Mouse (Mus musculus) layer of hippocampus, adult 11-12 months (tissue): Measurements from ENCODE around the gene Tmem163.
A peak's percentile ranks its signal among the peaks of the same experiment; 100 is the strongest.

Source experiments
- DNase-seq: peaks from one replicate; pipeline ENCODE4 v3.0.0; 2022; ENCODE audit warnings: low spot score

Gene Tmem163

GRCm38 (mm10) chr1:127651564-127651963 is 27.8 kb downstream of the Tmem163 start:
- no peak for DNase-seq

GRCm38 (mm10) chr1:127642976-127643769 is 36.2 kb downstream of the Tmem163 start:
- no peak for DNase-seq

DNA sequence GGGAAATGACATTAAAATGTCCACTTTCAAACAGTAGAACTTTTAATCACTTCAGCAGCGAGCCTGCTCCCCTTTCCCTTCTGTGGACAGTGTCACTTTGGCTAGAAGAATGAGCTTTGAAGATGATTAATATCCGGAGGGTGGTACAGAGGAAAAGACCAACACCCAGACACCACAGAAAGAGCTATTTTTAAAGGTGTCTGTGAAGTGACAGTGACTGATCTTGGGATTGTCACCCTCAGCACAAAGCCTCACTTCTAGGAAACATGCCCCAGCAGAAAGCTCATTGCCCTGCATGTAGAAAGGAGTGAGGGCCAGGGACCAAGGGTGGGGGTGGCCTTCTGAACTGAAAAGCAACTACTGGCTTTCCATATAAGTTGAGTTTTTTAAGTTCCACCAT is 41.4 kb downstream of the Tmem163 start:
- DNase-seq, result no peak

DNA sequence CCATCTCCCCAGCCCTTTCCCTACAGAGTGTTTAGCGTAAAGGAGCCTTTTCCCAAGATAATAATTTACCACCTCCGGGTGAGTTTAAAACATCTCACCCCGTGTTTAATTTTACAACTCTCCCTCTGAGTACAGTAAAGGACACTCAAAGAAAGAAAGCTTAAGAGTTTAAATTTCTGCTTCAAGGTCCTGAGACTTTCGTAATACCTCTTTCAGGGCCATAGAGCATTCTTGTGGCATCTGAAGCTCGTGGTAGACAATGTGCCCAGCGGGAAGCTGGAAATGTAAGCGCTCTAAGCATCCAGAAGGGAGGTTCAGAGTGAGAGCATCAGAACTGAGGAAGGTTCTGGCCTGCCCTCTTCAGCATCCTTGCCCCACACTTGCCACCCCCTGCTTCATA is 52.2 kb downstream of the Tmem163 start:
- DNase-seq, result no peak

GRCm38 (mm10) chr1:127625577-127626362 is 53.6 kb downstream of the Tmem163 start:
- DNase-seq, result peak; percentile 19

DNA sequence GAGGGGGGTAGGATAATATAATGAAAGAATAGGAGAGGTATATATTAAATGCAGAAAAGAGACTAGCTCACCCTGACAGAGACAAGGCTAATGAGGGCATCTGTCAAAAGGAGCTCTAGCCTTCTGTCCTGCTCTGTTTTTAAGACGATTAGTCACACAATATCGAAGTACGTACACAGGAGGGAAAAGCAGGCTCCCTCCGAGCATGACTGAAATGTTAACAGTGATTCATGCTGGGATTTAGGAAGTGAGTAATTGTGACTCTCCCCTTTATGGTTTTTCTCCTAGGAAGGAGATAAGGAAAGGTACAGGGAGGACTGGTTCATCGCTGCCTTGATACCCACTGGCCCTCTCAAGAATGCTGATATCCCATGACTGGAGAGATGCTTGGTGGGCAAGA is 57.0 kb downstream of the Tmem163 start:
- no peak for DNase-seq

GRCm38 (mm10) chr1:127619036-127619435 is 60.3 kb downstream of the Tmem163 start:
- DNase-seq, result no peak

- DNase-seq, result no peak
These were observed 69.0 kb downstream of the Tmem163 start for GRCm38 (mm10) chr1:127610378-127610777.

DNA sequence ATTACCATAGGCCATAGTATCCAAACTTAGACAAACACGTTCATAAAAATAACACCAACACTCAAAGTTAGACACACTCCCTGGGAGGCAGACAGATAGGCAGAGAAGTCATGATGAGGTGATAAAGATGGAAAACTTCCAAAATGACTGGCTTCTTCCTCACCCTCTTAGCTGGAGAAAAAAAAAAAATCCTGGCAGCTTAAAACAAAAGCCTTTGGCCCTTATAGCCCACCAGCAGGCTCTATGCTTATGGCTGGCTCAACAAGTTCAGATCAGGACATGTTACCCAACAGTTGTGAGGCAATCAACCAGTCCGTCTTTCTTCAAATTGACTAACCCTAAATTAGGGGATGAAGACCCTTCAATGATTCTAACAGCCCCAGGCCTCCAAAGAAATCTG is 69.5 kb downstream of the Tmem163 start:
- no peak for DNase-seq

- no peak for DNase-seq
These were observed 71.0 kb downstream of the Tmem163 start for GRCm38 (mm10) chr1:127608326-127608725.

DNA sequence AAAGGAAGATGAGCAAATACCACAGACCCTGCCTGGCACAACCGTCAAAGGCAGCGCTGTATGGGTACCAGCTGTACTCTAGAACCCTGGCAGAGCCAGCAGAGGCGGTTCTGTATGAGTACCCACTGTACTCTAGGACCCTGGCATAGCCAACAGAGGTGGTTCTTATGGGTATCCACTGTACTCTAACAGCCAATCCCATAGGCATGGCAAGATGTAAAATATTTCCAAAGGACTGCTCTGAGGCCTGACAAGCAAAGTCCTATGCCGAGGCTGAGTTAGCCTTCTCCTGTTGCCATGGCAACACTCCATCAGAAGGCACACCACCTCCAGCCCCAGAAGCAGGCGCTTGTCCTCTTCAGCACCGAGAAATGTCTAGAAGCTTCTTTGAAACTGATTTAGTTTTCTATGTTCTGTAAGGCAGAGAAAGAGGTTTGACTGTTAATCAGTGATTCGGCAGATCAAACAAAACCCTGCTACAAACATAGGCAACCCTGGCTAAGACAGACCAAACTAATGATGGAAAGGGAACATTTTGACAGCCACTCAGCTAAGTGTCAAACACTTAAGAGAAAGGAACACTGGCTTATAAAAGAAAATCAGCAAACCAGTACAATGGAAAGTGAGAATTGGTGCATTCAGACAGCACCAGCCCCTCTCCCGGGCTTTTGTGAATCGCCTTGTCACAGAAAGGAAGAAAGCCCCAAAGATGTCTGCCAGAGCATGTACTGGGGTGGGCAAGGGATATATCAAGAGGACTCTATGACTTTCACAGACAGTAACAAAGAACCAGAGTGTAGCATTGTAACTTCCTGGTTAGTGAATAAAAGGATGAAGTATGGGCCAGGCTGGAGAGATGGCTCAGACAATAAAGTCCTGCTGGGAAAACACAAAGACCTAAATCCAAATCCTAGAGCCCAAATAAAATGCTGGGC is 75.4 kb downstream of the Tmem163 start:
- DNase-seq, result no peak

- DNase-seq, result no peak
These were observed 83.2 kb downstream of the Tmem163 start for GRCm38 (mm10) chr1:127596143-127596542.

DNA sequence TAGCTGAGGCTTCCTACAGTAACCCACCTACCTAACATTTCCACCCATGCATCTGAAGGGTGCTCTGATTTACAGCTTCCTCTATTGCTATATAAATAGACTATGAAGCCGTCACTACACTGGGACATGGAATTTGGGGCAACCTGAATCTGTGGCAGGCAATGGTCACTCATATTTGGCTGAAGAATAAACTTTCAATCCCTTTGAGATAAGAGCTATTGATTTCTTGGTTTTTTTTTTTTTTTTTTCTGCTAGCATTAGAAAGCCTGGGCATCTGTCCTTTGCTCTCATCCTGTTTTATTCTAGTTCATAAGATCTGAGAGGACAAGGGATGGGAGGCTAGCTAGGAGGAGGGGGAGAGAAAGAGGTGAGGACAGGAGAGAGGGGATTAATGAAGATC is 83.6 kb downstream of the Tmem163 start:
- DNase-seq, result no peak

- no peak for DNase-seq
These were observed 89.8 kb downstream of the Tmem163 start for GRCm38 (mm10) chr1:127589542-127589941.

DNA sequence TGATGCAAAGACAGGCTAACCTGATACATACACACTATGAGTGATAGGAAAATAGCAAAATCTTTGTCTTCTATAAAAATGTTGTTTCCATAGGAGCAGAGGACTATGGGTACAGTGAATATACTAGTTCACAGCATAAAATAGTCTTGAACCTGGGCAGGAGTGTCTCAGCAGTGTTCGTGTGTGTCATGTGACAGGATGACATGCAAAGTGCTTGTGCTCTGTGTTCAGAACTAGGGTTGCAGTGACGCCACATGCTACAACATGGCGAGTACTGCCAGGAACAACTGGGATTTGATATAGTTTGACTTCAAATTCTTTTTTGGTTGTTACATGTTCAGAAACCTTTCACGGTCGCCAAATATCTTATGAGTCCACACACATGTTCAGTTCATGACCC is 92.3 kb downstream of the Tmem163 start:
- no peak for DNase-seq

GRCm38 (mm10) chr1:127586156-127586555 is 93.2 kb downstream of the Tmem163 start:
- no peak for DNase-seq

DNA sequence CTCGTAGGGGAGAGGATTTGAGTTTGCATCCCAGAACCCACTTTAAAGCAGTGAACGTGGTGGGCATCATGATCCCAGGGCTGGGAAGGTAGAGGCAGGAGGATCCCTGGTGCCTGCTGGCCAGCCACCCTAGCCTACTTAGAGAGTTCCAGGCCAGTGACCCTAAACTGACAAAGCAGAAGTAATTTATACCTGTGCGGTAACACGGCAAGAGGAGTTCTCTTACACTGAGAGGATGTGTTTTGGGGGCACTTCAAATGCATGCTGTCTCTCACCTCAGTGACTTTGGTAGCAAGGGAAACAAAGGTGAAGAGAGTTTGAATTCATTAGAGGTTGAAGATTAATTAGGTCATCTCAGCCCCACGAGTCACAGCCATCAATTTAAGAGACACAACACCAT is 101.4 kb downstream of the Tmem163 start:
- no peak for DNase-seq

GRCm38 (mm10) chr1:127577083-127577482 is 102.3 kb downstream of the Tmem163 start:
- DNase-seq, result no peak

DNA sequence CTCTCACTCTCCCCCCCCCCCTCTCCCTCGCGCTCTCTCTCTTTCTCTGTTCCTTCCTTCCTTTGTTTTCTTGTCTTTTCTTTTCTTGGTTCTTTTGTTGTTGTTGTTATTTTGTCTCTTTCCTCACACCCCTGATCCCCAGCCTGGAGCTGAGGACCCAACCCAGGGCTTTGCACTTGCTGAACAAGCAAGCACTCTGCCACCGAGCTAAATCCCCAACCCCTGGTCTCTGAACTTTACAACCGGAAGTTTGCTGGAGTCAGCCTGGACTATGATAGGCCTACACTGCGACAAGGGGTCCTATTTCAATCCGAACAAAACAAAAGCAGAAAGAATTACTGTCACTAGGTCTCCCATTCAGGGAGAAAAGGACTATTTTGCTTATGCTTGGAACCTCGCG is 102.8 kb downstream of the Tmem163 start:
- no peak for DNase-seq

GRCm38 (mm10) chr1:127576143-127576542 is 103.2 kb downstream of the Tmem163 start:
- DNase-seq, result no peak

DNA sequence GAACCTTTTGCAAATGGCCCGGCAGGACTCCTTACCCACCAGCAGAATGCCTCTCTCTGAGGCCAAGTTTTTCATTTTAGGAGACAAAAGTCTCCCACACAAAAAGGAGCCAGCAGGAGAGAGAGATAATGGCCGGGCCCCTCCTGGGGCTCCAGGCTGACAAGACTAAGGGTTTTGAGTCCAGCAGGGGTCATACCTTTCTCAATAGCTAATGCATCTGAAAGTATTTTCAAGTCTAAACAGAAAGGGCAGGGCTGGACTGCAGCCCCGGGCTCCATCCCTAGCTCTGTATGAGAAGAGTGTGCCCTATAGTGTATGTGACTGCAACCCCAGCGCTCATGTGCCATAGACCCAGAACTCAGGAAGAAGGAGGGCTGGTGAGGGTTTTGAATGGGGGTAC is 103.7 kb downstream of the Tmem163 start:
- no peak for DNase-seq

DNA sequence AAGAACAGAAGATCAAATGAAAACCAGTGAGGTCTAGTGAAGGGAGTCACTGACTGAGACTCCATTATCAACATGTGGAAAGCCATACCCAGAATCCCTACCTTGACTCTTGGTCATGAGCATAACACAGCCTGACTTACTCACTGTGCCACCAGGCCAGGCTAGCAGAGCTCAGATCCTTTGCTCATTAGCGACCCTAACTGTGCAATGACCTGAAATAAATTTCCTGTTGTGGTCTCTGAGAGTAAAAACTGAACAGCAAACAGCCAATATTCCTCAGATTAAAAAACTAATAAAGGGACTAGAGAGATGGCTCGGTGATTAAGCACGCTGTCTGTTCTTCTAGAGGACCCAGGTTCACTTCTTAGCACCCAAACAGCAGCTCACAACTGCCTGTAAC is 106.2 kb downstream of the Tmem163 start:
- DNase-seq, result no peak
